Mouse (Mus musculus) stomach, embryonic 15.5 days (tissue): ENCODE data around the gene Adck2. TPM values are rescaled to one million over a fixed set of nuclear protein-coding genes. Genes with fewer than 3 reads are reported as not detected.

Experiments used
- ATAC-seq: fragments of 200-750 bp; cut with Nextera tagmentation; 2 replicates; pipeline ENCODE4 v1.8.0; 2017; ENCODE audit warnings: low read depth, moderate number of reproducible peaks, moderate TSS enrichment; ENCODE audit not compliant: insufficient read depth, low FRiP score
- H3K27ac ChIP-seq: fragments of 300-500 bp; sonication (generic); 2 replicates; pipeline ENCODE4 v1.5.1; 2015; ENCODE audit warnings: mild to moderate bottlenecking, inconsistent platforms
- H3K27me3 ChIP-seq: fragments of 300-500 bp; sonication (generic); replicated peaks from 2 replicates; pipeline ENCODE4 v1.6.1; 2015; ENCODE audit warnings: inconsistent platforms
- H3K36me3 ChIP-seq: fragments of 300-500 bp; sonication (generic); 2 replicates; pipeline ENCODE4 v1.6.1; 2015; ENCODE audit warnings: inconsistent platforms
- H3K4me1 ChIP-seq: fragments of 300-500 bp; sonication (generic); 2 replicates; pipeline ENCODE4 v1.6.1; 2015; ENCODE audit warnings: inconsistent platforms
- H3K4me2 ChIP-seq: fragments of 300-500 bp; sonication (generic); 2 replicates; pipeline ENCODE4 v1.6.1; 2015; ENCODE audit warnings: mild to moderate bottlenecking, inconsistent platforms
- H3K4me3 ChIP-seq: fragments of 300-500 bp; sonication (generic); replicated peaks from 2 replicates; pipeline ENCODE4 v1.5.1; 2015; ENCODE audit warnings: inconsistent platforms
- H3K9ac ChIP-seq: fragments of 300-500 bp; sonication (generic); 2 replicates; pipeline ENCODE4 v1.6.1; 2015; ENCODE audit warnings: inconsistent platforms
- H3K9me3 ChIP-seq: fragments of 300-500 bp; sonication (generic); 2 replicates; pipeline ENCODE4 v1.6.1; 2016; ENCODE audit warnings: inconsistent platforms
- WGBS: fragments of 180-500 bp; shearing (Covaris S2); methylation state at CpG from one replicate; pipeline ENCODE4 v1.1.7; 2015; 5-methylcytosine and 5-hydroxymethylcytosine counted together
- polyA plus RNA-seq: library from polyadenylated mRNA; unstranded; fragments of >200 nt; fragmentation: Nextera tagmentation; extraction: Ambion mirVana; gene quantifications from 2 replicates; pipeline ENCODE4 v1.2.1, GENCODE M21; 2015

The Adck2 gene
- polyA plus RNA-seq, 1 experiment from 2014 or later = 26.5 TPM

DNA sequence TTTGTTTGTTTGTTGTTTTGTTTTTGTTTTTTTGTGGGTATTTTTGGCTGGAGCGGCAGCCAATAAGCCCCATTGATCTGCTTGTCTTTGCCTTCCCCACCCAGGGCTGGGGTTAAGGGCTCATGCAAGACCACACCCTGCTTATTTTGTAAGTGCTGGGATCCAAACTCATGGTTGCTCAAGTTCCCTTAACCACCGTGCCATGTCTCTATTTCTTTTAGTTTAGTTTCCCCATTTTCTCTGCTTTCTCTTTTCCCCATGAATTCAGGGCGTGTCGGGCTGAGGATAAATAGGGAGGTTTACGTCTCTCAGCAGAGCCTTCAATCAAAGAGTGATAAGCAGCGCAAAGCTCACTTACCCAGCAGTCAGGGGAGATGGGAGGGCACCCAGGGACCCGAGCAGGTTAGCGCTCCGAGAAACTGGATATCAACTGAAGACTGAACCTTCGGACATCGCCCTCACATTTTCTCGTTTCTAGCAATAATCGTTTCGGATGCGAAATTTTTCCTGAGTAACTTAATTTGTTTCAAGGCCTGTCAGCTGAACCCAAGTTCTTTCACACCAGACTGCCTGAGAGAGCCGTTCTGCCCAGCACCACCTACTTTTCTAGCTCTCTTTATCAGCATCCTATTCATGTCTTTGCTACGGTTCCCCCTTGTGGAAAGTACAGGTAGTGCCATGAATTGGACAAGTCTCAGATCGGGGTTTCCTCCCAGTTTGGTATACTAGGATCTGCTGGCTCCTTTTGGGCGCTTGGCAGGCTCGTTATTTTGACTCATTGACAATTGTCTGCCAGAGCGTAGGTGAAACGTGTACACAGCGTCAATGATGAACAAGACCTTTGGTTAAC, 11.3 kb upstream of the Adck2 start:
- Histone ChIP-seq H3K9me3 (no peaks in the 10 kb centered on the region), H3K4me1 (peaks cover 13% of the 10 kb centered on the region), H3K9ac (no peak overlapping the region), H3K4me2 (peak overlapping the region; percentile 47), H3K36me3 (no peaks in the 10 kb centered on the region), H3K4me3 (peak overlapping the region; percentile 22), H3K27me3 (no peaks in the 10 kb centered on the region), H3K27ac (no peak overlapping the region)
- peak; percentile 64; the same call in 1 of the 2 replicates for ATAC-seq
- 18% methylated on average over 23 of the region's 23 CpGs for WGBS

DNA sequence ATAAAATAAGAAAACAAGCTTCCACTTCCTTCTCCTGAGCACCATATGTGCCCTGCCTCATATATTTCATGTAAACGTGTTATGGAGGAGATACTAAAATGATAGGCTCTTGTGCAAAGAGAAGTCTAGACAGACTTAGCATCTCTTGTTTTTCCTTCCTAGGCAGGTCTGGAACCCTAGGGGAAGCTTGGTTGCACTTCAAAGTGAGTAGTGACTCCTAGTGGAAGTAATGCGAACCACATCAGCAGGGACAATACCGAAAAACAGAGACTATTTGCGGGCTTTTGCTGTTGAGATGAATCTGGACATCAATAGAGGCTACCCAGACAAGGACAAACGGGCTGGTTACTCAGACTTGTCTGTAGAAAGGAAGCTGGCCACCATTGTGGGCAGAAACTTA, 6.1 kb upstream of the Adck2 start:
- no peaks in the 10 kb centered on the region for H3K27me3 ChIP-seq
- H3K4me2 ChIP-seq = no peak overlapping the region
- no peak overlapping the region for H3K4me3 ChIP-seq
- ATAC-seq = no peak
- WGBS = 13% methylated on average over 5 of the region's 5 CpGs
- no peak overlapping the region for H3K27ac ChIP-seq
- no peaks in the 10 kb centered on the region for H3K9me3 ChIP-seq
- H3K4me1 ChIP-seq = no peaks in the 10 kb centered on the region
- no peak overlapping the region for H3K9ac ChIP-seq
- H3K36me3 ChIP-seq = no peaks in the 10 kb centered on the region

DNA sequence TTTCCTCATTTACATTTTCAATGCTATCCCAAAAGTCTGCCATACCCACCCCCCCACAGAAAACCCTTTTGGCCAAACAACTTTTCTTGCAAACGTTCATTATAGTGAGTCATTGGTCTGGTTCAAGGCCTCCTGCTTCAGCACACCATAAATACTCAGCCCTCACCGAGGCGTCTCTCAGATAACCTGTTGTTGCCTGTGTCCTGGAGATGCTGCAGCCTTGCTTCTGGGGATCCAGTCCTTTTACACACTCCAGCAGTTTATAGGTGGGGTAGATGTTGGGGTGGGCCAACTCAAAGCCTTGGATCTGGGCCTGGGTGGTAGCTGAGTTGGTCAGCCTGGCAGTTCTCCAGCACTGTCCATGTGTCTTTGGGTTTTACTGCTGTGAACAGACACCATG, 3.2 kb upstream of the Adck2 start:
- Histone ChIP-seq H3K4me2 (no peak overlapping the region), H3K9me3 (no peaks in the 10 kb centered on the region), H3K27me3 (no peaks in the 10 kb centered on the region), H3K4me1 (peaks cover 9% of the 10 kb centered on the region), H3K9ac (no peak overlapping the region), H3K4me3 (no peak overlapping the region), H3K27ac (no peak overlapping the region), H3K36me3 (no peaks in the 10 kb centered on the region)
- no peak for ATAC-seq
- 65% methylated on average over 3 of the region's 3 CpGs for WGBS

GRCm38 (mm10) chr6:39574555-39574869, 839 bp downstream of the Adck2 start:
- Histone ChIP-seq H3K9ac (peak overlapping the region; percentile 81), H3K4me3 (peak overlapping the region; percentile 85), H3K27ac (peak overlapping the region; percentile 92), H3K36me3 (peaks cover 10% of the 10 kb centered on the region; the same call in 1 of the 2 replicates), H3K4me1 (peaks cover 9% of the 10 kb centered on the region), H3K9me3 (no peaks in the 10 kb centered on the region), H3K27me3 (no peaks in the 10 kb centered on the region), H3K4me2 (peak overlapping the region; percentile 77)
- WGBS = 31% methylated on average over 10 of the region's 10 CpGs
- ATAC-seq = peak; percentile 13; the same call in 1 of the 2 replicates

DNA sequence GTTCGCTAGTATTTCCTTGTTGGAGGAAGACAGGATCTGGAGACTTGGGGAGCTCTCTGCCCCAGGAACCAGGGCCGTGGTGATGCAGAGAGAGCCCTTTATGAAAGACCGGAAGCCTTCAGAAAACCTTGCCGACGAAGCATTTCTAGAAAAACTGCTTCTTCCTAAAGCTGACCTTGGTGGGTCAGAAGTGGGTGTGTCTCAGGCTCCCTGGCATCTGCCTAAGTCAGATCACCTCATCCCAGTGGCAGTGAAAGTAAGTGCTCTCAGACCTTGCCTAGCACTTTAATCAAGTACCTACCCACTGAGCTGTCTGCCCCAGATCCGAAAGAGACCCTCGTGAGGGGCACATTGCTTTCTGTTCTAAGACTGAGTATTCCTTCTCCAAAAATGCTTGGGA, 1.3 kb downstream of the Adck2 start:
- ATAC-seq = no peak
- H3K27me3 ChIP-seq = no peaks in the 10 kb centered on the region
- peaks cover 9% of the 10 kb centered on the region for H3K4me1 ChIP-seq
- peaks cover 11% of the 10 kb centered on the region; the same call in 1 of the 2 replicates for H3K36me3 ChIP-seq
- no peak overlapping the region for H3K27ac ChIP-seq
- H3K9me3 ChIP-seq = no peaks in the 10 kb centered on the region
- peak overlapping the region; percentile 85 for H3K4me3 ChIP-seq
- no peak overlapping the region; the same call in 1 of the 2 replicates for H3K9ac ChIP-seq
- WGBS = 65% methylated on average over 7 of the region's 7 CpGs
- peak overlapping the region; percentile 77 for H3K4me2 ChIP-seq

DNA sequence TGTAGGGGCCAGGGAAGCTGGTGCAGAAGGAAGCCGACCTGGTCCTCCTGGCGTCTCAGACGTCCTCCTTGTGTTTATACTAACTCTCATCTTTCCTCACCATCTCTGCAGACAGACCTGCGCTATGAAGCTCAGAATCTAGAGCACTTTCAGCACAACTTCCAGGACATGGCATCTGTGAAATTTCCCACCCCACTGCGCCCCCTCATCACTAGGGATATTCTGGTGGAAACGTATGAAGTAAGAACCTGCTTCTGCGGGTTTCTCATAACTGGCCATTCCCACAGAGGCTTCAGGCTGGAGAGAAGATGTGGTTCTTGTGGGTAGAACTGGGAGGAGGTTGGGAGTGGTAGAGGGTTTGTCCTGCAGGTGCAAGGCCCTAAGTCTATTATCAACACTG, 5.9 kb downstream of the Adck2 start:
- Histone ChIP-seq H3K36me3 (peaks cover 27% of the 10 kb centered on the region), H3K9ac (no peak overlapping the region), H3K27me3 (no peaks in the 10 kb centered on the region), H3K9me3 (no peaks in the 10 kb centered on the region), H3K27ac (no peak overlapping the region), H3K4me1 (peaks cover 5% of the 10 kb centered on the region), H3K4me3 (no peak overlapping the region), H3K4me2 (no peak overlapping the region)
- ATAC-seq = no peak
- WGBS = 84% methylated on average over 7 of the region's 7 CpGs

DNA sequence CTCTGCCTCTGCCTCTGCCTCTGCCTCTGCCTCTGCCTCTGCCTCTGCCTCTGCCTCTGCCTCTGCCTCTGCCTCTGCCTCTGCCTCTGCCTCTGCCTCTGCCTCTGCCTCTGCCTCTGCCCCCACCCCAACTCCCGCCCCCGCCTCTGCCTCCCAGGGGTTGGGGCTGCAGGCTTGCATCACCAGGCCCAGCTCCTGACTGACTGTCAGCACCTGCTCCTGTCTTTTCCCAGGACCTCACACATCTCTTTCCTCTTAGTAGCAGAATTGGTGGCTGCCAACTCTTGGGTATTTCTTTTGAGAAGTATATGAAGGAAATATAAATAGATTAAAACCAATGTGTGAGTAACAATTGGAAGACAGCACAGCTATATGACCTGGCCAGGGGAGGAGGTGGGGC, 6.9 kb downstream of the Adck2 start:
- 87% methylated on average over 2 of the region's 2 CpGs for WGBS
- peaks cover 27% of the 10 kb centered on the region for H3K36me3 ChIP-seq

DNA sequence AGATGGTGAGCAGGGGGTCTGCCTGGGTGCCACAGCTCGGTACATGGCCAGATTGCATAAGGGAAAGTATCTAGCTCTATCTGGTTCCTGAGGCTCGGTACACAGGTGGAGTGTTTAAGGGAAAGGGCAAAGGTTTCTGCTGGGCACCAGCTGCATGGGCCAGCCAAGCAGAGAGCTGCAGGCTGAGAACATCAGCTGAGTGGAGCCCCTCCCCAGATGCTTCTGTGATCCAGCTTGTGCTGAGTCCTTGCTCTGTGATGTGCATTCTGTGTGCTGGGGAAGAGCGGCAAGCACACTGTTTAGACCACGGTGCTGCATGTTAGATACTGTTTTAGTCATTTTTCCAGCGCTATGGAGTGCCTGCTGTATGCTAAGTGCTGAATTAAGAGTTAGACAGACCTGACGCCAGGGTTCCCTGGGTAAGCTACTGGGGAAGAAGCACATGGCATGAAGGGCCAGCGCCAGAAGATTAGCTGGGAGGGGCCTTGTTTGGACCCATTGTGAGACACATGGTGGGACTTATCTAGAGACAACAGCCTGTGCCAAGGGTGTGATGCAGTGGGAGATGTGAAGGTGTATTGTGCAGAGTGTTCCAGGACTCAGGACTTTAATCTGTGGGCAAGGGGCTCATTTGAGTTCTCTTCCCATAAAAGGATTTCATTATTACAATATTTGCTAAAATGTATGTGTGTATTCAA, 7.6 kb downstream of the Adck2 start:
- H3K27me3 ChIP-seq = no peaks in the 10 kb centered on the region
- H3K4me2 ChIP-seq = no peak overlapping the region
- no peak overlapping the region for H3K9ac ChIP-seq
- peak; percentile 73; the same call in 1 of the 2 replicates for ATAC-seq
- H3K9me3 ChIP-seq = no peaks in the 10 kb centered on the region
- H3K27ac ChIP-seq = no peak overlapping the region
- H3K36me3 ChIP-seq = peaks cover 27% of the 10 kb centered on the region
- no peaks in the 10 kb centered on the region for H3K4me1 ChIP-seq
- H3K4me3 ChIP-seq = no peak overlapping the region
- WGBS = 77% methylated on average over 7 of the region's 7 CpGs

More for the DNA sequence above, 6.9 kb downstream of the Adck2 start:
- Histone ChIP-seq H3K4me1 (no peaks in the 10 kb centered on the region), H3K4me3 (no peak overlapping the region), H3K9ac (no peak overlapping the region), H3K27ac (no peak overlapping the region), H3K9me3 (no peaks in the 10 kb centered on the region), H3K27me3 (no peaks in the 10 kb centered on the region), H3K4me2 (no peak overlapping the region)
- ATAC-seq = no peak

GRCm38 (mm10) chr6:39585517-39585916, 11.8 kb downstream of the Adck2 start, which contains the start of gene Gm42420:
TSS of gene Gm42420 (plus strand) at chr6:39585753.
- 90% methylated on average over 6 of the region's 6 CpGs for WGBS
- peaks cover 24% of the 10 kb centered on the region for H3K36me3 ChIP-seq

DNA sequence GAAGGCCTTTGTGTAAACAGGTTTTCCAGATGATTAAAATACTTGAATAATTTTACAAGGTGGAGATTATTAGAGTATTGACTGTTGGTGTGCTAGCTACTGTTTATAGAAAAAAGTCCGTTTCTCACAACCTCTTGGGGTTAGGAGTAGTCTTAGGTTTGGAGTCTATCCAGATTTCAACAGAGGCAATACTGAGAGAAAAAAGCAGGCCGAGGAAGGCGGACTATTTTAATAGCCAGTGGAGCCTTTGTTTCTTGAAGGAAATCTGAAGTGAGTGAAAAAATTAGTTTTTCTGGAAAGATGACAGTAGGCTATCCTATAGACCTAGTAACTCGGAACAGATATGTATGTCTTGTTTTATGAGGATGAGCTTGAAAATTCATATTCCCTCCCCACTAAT, 17.8 kb downstream of the Adck2 start:
- Histone ChIP-seq H3K4me2 (peak overlapping the region; percentile 70), H3K4me1 (peaks cover 6% of the 10 kb centered on the region), H3K27me3 (no peaks in the 10 kb centered on the region), H3K4me3 (no peak overlapping the region), H3K36me3 (peaks cover 8% of the 10 kb centered on the region), H3K9me3 (no peaks in the 10 kb centered on the region), H3K9ac (no peak overlapping the region), H3K27ac (no peak overlapping the region)
- no peak for ATAC-seq
- 92% methylated on average over 4 of the region's 4 CpGs for WGBS

More at GRCm38 (mm10) chr6:39585517-39585916, 11.8 kb downstream of the Adck2 start, which contains the start of gene Gm42420:
- Histone ChIP-seq H3K27me3 (no peaks in the 10 kb centered on the region), H3K4me2 (no peak within 1 kb of the TSS), H3K9me3 (no peaks in the 10 kb centered on the region), H3K27ac (no peak within 1 kb of the TSS), H3K4me1 (no peaks in the 10 kb centered on the region), H3K4me3 (no peak within 1 kb of the TSS), H3K9ac (no peak within 1 kb of the TSS)
- no peak for ATAC-seq

DNA sequence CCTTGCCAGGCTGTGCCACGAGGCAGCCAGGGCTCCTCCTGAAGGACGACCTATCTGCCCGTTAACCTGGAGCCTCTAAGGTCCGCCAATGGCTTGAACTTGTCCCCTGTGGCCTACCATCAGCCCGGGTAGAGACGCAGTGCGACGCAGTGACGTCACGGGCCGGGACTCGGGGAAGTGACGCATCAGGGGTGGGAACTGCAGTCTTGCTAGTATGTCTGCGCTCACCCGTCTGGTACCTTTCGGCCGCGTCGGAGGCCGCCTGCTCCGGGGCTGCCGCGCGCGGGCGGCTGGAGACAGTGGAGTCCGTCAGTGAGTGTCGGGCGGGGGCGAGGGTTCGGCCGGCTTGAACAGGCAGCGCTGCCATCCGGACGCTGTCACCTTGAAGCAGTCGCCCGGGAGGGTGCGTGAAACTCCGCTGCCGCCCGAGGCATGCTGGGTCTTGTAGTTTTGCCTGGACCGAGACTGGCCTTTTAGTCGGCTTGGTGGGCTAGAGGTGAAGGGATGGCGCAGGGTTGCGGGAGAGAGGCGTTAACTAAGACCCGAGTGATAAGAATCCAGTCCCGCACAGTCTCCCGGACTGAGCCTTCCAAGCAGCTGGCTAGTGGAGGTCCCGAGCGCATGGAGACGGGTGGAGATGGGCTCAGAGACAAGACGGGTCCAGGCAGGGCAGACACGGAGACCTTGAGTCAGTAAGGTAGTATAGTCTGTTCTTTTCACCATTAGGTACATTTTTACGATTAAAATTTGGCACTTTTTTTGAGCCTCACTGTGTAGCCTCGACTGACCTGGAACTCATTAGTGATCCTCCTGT, 18.9 kb downstream of the Adck2 start, which contains the start of gene Ndufb2:
Gene Ndufb2 (plus strand): TSS at position 174 of the 814 bp plus-strand sequence.
- Histone ChIP-seq H3K9me3 (no peaks in the 10 kb centered on the region), H3K36me3 (peaks cover 3% of the 10 kb centered on the region), H3K4me2 (peak within 1 kb of the TSS; percentile 70), H3K4me1 (peaks cover 6% of the 10 kb centered on the region), H3K27ac (peak within 1 kb of the TSS; percentile 90), H3K27me3 (no peaks in the 10 kb centered on the region), H3K4me3 (peak within 1 kb of the TSS; percentile 84), H3K9ac (peak within 1 kb of the TSS; percentile 73)
- peak; percentile 97 for ATAC-seq
- WGBS = under 1% methylated on average over 56 of the region's 56 CpGs
